Mouse (Mus musculus) lung, postnatal 0 days (tissue): Measurements from ENCODE around the gene Kifc5b.

Source experiments
- CTCF ChIP-seq: IDR thresholded peaks from 2 replicates; pipeline ENCODE4 v1.5.1; 2016; ENCODE audit warnings: antibody characterized with exemption, mild to moderate bottlenecking
- EP300 ChIP-seq: IDR thresholded peaks from 2 replicates; pipeline ENCODE4 v1.6.1; 2016; ENCODE audit warnings: antibody characterized with exemption, mild to moderate bottlenecking, control low read depth

- TF ChIP-seq CTCF: no peak
- 0 out of 2 replicates have a peak, but pooled peaks have one; percentile 23 for TF ChIP-seq EP300
These were observed 21.8 kb downstream of the Kifc5b start for GRCm38 (mm10) chr17:26938731-26939130.
